Mouse (Mus musculus) layer of hippocampus, postnatal 14 days (tissue): Measurements from ENCODE around the gene Tpi1. TPM values are rescaled to one million over a fixed set of nuclear protein-coding genes. Genes with fewer than 3 reads are reported as not detected.

Experiments used
- DNase-seq, 2 experiments: peaks; one replicate each; pipeline ENCODE4 v3.0.0; 2021 to 2022; ENCODE audit warnings: low spot score in 2 of 2, mixed read lengths in 1 of 2
- total RNA-seq, 2 experiments: library from RNA; stranded (reverse); gene quantifications; 2 replicates each; pipeline ENCODE4 v1.2.3; 2021

The Tpi1 gene
- total RNA-seq, 2 experiments from 2014 or later: 578 to 579 TPM

GRCm38 (mm10) chr6:124779984-124780416 lies 34.1 kb downstream of the Tpi1 start:
- DNase-seq: no peak

GRCm38 (mm10) chr6:124779222-124779983 lies 34.7 kb downstream of the Tpi1 start, which contains the start of gene Lrrc23:
Gene Lrrc23, minus strand, starts transcription at chr6:124779727.
- no peak for DNase-seq

DNA sequence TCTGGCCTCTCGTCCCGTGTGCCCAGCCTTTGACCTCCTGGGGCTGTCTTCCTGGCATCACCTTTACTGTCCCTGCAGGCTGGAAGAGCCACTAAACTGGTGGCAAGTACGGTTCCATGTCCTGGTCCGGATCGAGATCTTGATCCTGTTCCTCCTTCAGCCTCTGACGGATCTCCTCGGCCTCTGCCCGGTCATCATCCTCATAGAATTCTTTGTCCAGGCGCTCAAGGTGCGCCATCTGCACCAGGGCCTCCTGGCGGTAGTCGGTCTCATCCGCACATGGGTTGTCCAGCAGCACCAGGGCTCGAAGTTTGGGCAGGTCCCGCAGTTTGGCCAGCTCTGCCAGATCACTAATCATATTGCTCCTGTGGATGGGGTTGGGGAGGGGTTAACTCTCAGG lies 43.6 kb downstream of the Tpi1 start:
- no peak for DNase-seq

DNA sequence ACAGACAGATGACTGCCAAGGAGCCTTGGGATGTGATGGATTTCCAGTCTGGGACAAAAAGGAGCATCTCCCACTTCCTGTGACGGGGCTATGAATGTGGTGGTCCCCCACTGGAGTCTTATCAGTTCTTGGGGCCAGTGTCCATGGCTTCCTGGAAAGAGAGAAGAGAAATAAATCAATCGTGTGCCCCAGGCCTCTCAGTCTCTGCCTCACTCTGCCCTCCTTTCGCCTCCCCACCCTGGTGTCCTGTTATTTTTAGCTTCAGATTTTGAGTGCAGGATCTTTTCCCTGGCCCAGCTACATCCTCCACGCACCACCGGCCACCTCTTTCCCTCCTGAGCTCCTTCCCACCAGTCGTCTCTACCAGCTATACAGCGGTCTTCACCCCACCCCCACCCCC lies 44.1 kb downstream of the Tpi1 start:
- no peak for DNase-seq

DNA sequence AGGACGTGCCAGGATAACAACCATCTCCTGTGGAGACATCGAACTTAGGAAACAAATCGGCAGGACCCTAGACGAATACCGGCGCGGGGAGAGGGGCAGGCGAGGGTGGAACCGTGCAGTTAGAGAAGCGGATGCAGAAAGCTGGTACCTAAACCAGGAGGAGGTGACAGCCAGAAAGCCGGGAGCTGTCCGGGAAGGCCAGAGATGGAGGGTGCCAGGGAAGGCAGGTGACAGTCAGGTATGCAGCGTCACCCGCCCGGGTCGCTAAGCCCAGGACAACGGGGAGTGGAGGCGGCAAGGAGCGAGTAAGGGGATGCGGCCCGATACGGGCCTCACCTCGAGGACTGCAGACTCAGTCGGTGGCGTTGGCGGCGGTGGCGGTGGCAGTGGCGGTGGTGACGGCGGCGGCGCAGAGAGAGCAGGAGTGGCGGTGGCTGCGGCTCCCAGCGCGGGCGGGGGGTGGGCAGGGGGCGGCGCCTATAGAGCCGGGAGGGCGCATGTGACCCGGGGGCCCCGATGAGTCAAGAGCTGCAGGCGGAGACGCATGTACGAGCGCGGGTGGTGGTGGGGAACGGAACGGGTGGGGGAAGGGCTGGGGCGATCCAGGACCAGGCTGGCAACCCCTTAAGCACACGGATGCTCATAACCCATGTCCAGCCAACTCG lies 44.9 kb downstream of the Tpi1 start, which contains the start of gene Eno2:
Eno2 (minus strand) TSS at position 573 of the 665 bp plus-strand sequence.
- peak; percentile 56 to 75 for DNase-seq

DNA sequence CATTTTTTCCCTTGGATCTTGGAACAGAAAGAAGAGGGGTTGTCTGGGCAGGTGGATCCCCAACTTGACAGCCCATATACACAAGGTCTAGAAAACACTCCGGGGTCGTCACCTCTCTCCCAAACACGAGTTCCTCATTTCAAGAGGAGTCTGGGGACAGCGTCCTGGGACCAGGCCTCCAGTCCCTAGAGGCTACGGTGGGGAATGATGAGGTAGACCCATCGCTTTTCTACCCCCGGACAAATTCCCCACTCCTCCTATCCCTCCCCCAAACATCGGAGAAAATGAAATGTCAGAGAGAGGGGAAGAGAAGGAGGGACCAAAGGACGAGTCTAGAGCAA lies 45.4 kb downstream of the Tpi1 start:
- DNase-seq: no peak

DNA sequence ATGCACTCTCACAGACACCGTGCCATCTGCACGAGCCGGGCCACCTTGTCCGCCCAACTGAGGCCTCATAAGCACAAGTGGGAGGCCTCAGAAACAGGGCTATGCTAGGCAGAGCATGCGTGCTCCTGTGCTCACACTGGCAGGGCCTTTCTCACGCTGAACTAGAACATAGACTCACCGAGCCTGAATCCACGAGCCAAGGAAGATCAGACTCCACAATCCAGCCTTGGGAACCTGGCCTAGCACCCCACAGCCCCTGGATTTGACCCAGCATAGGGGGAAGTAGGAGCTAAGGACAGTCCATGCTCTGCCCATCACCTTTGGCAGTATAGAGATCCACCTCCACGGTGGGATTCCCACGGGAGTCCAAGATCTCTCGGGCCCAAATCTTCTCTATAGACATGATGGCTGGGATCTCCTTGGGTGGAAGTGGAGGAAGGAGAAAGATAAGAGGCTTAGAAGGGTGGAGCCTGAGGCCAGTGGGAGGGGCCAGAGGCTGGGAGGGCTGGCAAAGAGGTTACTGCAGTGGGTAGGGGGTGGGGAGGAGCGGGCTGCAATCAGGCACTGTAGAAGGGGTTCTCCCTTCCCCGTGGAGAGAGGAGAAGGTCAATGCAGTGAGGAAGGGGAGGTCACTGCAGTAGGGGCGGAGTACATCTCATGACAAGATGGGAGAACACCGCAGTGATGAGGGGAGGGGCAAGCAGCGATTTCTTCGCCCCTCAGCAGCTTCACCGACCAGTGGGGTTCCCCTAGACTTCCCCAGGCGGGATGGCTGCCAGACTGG lies 46.0 kb downstream of the Tpi1 start:
- peak; percentile 44 to 45 for DNase-seq

DNA sequence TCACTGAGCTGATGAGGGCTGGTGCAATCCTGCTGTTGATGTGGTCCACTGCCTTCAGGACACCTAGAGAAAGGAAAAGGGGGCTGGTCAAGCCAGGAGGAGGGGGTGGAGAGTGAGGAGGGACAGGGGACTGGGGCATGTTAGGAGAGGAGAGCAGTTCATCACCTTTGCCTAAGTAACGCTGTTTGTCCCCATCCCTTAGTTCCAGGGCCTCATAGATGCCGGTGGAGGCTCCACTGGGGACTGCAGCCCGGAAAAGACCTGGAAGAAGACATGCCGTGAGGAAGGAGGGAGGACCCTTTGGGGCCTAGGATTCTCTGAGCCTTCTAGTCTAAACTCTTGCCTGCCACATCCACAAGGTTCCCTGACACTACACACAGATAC lies 46.6 kb downstream of the Tpi1 start:
- DNase-seq: no peak

DNA sequence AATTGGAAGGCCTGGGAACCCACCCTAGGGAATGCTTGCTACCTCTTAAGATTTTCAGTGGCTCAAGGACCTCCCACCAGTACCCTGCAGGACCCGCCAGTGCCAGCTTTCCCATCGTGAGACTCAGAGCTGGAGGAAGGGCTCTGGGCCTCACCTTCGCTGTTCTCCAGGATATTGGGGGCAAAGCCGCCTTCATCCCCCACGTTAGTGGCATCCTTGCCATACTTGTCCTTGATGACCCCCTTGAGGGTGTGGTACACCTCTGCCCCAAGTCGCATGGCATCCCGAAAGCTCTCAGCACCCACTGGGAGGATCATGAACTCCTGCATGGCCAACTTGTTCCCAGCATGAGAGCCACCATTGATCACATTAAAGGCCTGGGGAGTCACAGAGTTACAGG lies 48.1 kb downstream of the Tpi1 start:
- DNase-seq: peak in 1 of 2 experiments; percentile 0

Other genes with a start within 250 kb of the Tpi1 start
- gene C1rb, start 244.0 kb downstream of the Tpi1 start, total RNA-seq: not detected
- under 1 TPM; 0.23 to 0.29 TPM for gene C1s2, start 178.2 kb downstream of the Tpi1 start, total RNA-seq
- 10 to 100 TPM; 42.3 to 45.3 TPM for gene Lpcat3, start 151.3 kb downstream of the Tpi1 start, total RNA-seq
- 10 to 100 TPM; 50.7 to 51.1 TPM for gene Emg1, start 102.1 kb downstream of the Tpi1 start, total RNA-seq
- 100 to 1,000 TPM; 138 to 141 TPM for gene Phb2, start 102.0 kb downstream of the Tpi1 start, total RNA-seq
- gene Ptpn6, start 75.6 kb downstream of the Tpi1 start, total RNA-seq: 1 to 10 TPM; 3.8 to 5.7 TPM
- 100 to 1,000 TPM; 297 to 325 TPM for gene Grcc10, start 72.9 kb downstream of the Tpi1 start, total RNA-seq
- gene Gm45234, start 58.3 kb downstream of the Tpi1 start, total RNA-seq: 1 to 10 TPM in 1 of 2 experiments, not detected in 1; 1.3 TPM
- 100 to 1,000 TPM; 147 to 149 TPM for gene Atn1, start 57.8 kb downstream of the Tpi1 start, total RNA-seq
- gene Eno2, start 44.6 kb downstream of the Tpi1 start, total RNA-seq: 100 to 1,000 TPM; 667 to 671 TPM
- gene Lrrc23, start 34.6 kb downstream of the Tpi1 start, total RNA-seq: 1 to 10 TPM; 1.6 to 3.4 TPM
- gene Spsb2, start 5.6 kb downstream of the Tpi1 start, total RNA-seq: 1 to 10 TPM; 5.7 to 6.7 TPM
- 100 to 1,000 TPM; 180 to 183 TPM for gene Usp5, start 15.2 kb upstream of the Tpi1 start, total RNA-seq
- gene Cdca3, start 15.3 kb upstream of the Tpi1 start, total RNA-seq: 1 to 10 TPM; 2.0 to 3.4 TPM
- under 1 TPM in 1 of 2 experiments, not detected in 1; 0.21 TPM for gene Gnb3, start 26.0 kb upstream of the Tpi1 start, total RNA-seq
- gene P3h3, start 43.5 kb upstream of the Tpi1 start, total RNA-seq: 10 to 100 TPM; 24.7 to 24.8 TPM
- gene Gpr162, start 49.7 kb upstream of the Tpi1 start, total RNA-seq: 100 to 1,000 TPM; 180 to 193 TPM
- under 1 TPM; 0.29 to 0.58 TPM for gene Cd4, start 73.9 kb upstream of the Tpi1 start, total RNA-seq
- gene Lag3, start 97.4 kb upstream of the Tpi1 start, total RNA-seq: 1 to 10 TPM; 2.6 to 3.0 TPM
- gene Ptms, start 105.8 kb upstream of the Tpi1 start, total RNA-seq: 1,000 to 10,000 TPM; 1,231 to 1,331 TPM
- 100 to 1,000 TPM; 681 to 696 TPM for gene Mlf2, start 117.1 kb upstream of the Tpi1 start, total RNA-seq
- gene Cops7a, start 151.2 kb upstream of the Tpi1 start, total RNA-seq: 100 to 1,000 TPM; 125 to 128 TPM
- 100 to 1,000 TPM; 119 to 120 TPM for gene Pianp, start 182.4 kb upstream of the Tpi1 start, total RNA-seq
- gene Zfp384, start 194.8 kb upstream of the Tpi1 start, total RNA-seq: 10 to 100 TPM; 41.9 to 49.2 TPM
- gene Ing4, start 225.5 kb upstream of the Tpi1 start, total RNA-seq: 10 to 100 TPM; 62.5 to 62.6 TPM
- 1 to 10 TPM; 6.2 to 8.1 TPM for gene Acrbp, start 235.4 kb upstream of the Tpi1 start, total RNA-seq